Mouse (Mus musculus): ENCODE results near the gene AI464131.

DNA sequence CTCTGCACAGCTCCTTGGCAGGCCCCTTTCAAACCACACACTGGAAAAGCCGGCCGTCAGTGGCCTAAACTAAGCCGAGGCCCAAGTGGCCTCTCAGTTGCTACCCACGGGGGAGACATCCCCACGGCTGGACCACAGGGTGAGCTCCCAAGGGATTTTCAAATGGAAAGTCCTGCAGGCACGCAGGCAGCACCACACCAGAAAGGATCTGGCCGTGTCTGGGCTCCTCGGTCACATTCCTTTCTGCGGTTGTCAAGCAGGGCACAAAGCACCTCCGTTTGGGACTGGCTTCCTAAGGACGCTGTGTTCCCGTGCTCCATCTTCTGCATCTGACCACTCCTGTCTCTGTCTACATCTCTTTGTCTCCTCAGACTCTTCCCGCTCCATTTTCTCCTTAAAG lies 24.2 kb upstream of the AI464131 start:
- TF ChIP-seq POLR2A (IDR thresholded peaks at IDR 0.05; ENCODE audit: extremely low read depth, insufficient read depth, low read length) (no peak), CTCF (IDR thresholded peaks at IDR 0.05; ENCODE audit: extremely low read depth, insufficient read depth, low read length) (no peak)

All from cortical plate, adult 2 months (tissue).